In the genomic region with DNA sequence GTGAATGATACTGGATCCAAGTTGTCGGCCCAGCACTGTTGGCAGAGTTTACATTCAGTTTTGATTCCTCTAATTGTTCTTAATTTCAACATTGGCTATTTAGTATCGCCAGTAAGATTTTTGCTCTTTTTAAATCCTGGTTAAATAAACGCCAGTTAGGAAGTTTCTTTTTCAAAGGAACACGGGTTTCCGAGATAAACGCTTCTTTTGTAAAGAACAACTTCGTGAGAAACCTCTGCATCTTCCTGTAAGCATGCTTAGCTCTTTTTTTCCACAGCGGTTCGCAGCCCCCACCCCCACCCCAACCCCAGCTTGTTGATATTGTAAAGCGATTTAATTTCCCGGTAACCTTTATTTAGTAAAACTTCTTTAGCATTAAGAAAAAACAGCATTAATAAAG, we compare ENCODE assay signal across 8 mouse cellular contexts. TPM values are rescaled to one million over a fixed set of nuclear protein-coding genes. Genes with fewer than 3 reads are reported as not detected.
DNase-seq lines count a peak whose midpoint lies in the region; ATAC-seq and TF ChIP-seq lines count a peak whose summit lies in the region.
"Had no signal": no experiment of that assay in that cellular context is flagged by ENCODE, and none has a peak within 500 bp of the region (broad histone marks: within the 10 kb centered on the region; RNA-seq: fewer than 3 reads in every experiment).

No protein-coding gene starts in this region.

- peak overlapping the region; percentile 87 for H3K9ac ChIP-seq in lung, embryonic 14.5 days
- H3K9ac ChIP-seq in forebrain, embryonic 13.5 days, result peak overlapping the region; percentile 95
- peak overlapping the region; percentile 39; the same call in 1 of the 2 replicates for H3K9ac ChIP-seq in limb, embryonic 13.5 days
- H3K9ac ChIP-seq in stomach, embryonic 14.5 days (replicated peaks; ENCODE audit: low read depth, low read length), result peak overlapping the region; percentile 87

- no peak for TF ChIP-seq POLR2A in cerebellum, adult 2 months (IDR thresholded peaks at IDR 0.05; ENCODE audit: borderline replicate concordance, insufficient read depth, low read length)

- peak overlapping the region; percentile 70 for H3K4me3 ChIP-seq in lung, embryonic 14.5 days (ENCODE audit: low read depth, low read length)
- H3K4me3 ChIP-seq in forebrain, embryonic 13.5 days, result peak overlapping the region; percentile 91
- peak overlapping the region; percentile 47 for H3K4me3 ChIP-seq in limb, embryonic 13.5 days
- H3K4me3 ChIP-seq in stomach, embryonic 14.5 days (ENCODE audit: low read depth, low read length), result peak overlapping the region; percentile 83
- H3K4me3 ChIP-seq in cerebellum, adult 2 months (replicated peaks; ENCODE audit: insufficient read depth, low read depth, low read length), result no peak overlapping the region

- no peaks in the 10 kb centered on the region for H3K9me3 ChIP-seq in lung, embryonic 14.5 days (ENCODE audit: low read depth, low read length)
- H3K9me3 ChIP-seq in forebrain, embryonic 13.5 days (replicated peaks), result no peaks in the 10 kb centered on the region
- H3K9me3 ChIP-seq in limb, embryonic 13.5 days, result no peaks in the 10 kb centered on the region
- H3K9me3 ChIP-seq in stomach, embryonic 14.5 days (ENCODE audit: control insufficient read depth, low read depth, low read length), result no peaks in the 10 kb centered on the region

- no peaks in the 10 kb centered on the region for H3K4me1 ChIP-seq in lung, embryonic 14.5 days (ENCODE audit: insufficient read depth)
- H3K4me1 ChIP-seq in forebrain, embryonic 13.5 days, result peaks cover 24% of the 10 kb centered on the region
- peaks cover 31% of the 10 kb centered on the region for H3K4me1 ChIP-seq in limb, embryonic 13.5 days
- no peaks in the 10 kb centered on the region for H3K4me1 ChIP-seq in stomach, embryonic 14.5 days (ENCODE audit: control insufficient read depth, insufficient read depth, low read length)
- H3K4me1 ChIP-seq in cerebellum, adult 2 months (ENCODE audit: control insufficient read depth, insufficient read depth, low read length), result 0 out of 2 replicates have a peak, but pooled peaks cover 2% of the 10 kb centered on the region

- TF ChIP-seq CTCF in lung, embryonic 14.5 days (IDR thresholded peaks at IDR 0.05; ENCODE audit: low read depth), result no peak
- TF ChIP-seq CTCF in cerebellum, adult 2 months (IDR thresholded peaks at IDR 0.05; ENCODE audit: borderline replicate concordance, insufficient read depth, low read depth, low read length), result no peak

- DNase-seq in lung, embryonic 14.5 days, result no peak
- DNase-seq in lung, postnatal 14 days, result no peak
- DNase-seq in cerebellum, adult 2 months, result no peak
- no peak for DNase-seq in frontal cortex, postnatal 36 days (ENCODE audit: low spot score in 2 of 2)
- DNase-seq: thymus, postnatal 36 days had no signal

- ATAC-seq in lung, embryonic 14.5 days (ENCODE audit: insufficient read depth), result no peak
- no peak for ATAC-seq in forebrain, embryonic 13.5 days
- no peak for ATAC-seq in limb, embryonic 13.5 days (ENCODE audit: low FRiP score, low read depth)
- no peak for ATAC-seq in stomach, embryonic 14.5 days (ENCODE audit: insufficient number of reproducible peaks, insufficient read depth, low FRiP score, low read depth)

- no peaks in the 10 kb centered on the region for H3K36me3 ChIP-seq in lung, embryonic 14.5 days (ENCODE audit: insufficient read depth)
- no peaks in the 10 kb centered on the region for H3K36me3 ChIP-seq in forebrain, embryonic 13.5 days (ENCODE audit: poor library complexity, severe bottlenecking)
- H3K36me3 ChIP-seq in limb, embryonic 13.5 days, result no peaks in the 10 kb centered on the region
- no peaks in the 10 kb centered on the region for H3K36me3 ChIP-seq in stomach, embryonic 14.5 days (ENCODE audit: control insufficient read depth, insufficient read depth, low read length)

- WGBS in lung, embryonic 14.5 days, result 16% methylated on average over 11 of the region's 11 CpGs
- 1% methylated on average over 11 of the region's 11 CpGs for WGBS in forebrain, embryonic 13.5 days
- WGBS in limb, embryonic 13.5 days, result 3% methylated on average over 11 of the region's 11 CpGs
- WGBS in stomach, embryonic 14.5 days, result 7% methylated on average over 11 of the region's 11 CpGs
- 15% methylated on average over 11 of the region's 11 CpGs for WGBS in cerebellum, adult 2 months

- H3K27me3 ChIP-seq in lung, embryonic 14.5 days (ENCODE audit: insufficient read depth, low read length), result peaks cover 19% of the 10 kb centered on the region; the same call in 1 of the 2 replicates
- H3K27me3 ChIP-seq in forebrain, embryonic 13.5 days, result peaks cover 3% of the 10 kb centered on the region; the same call in 1 of the 2 replicates
- H3K27me3 ChIP-seq in limb, embryonic 13.5 days, result peaks cover 80% of the 10 kb centered on the region
- H3K27me3 ChIP-seq in stomach, embryonic 14.5 days (ENCODE audit: control insufficient read depth, insufficient read depth, low read length), result no peaks in the 10 kb centered on the region
- H3K27me3 ChIP-seq in cerebellum, adult 2 months (ENCODE audit: control insufficient read depth, insufficient read depth, low read length), result peaks cover 19% of the 10 kb centered on the region; the same call in 1 of the 2 replicates

- peak overlapping the region; percentile 85; the same call in 1 of the 2 replicates for H3K27ac ChIP-seq in lung, embryonic 14.5 days (ENCODE audit: low read depth)
- peak overlapping the region; percentile 98 for H3K27ac ChIP-seq in forebrain, embryonic 13.5 days
- no peak overlapping the region for H3K27ac ChIP-seq in limb, embryonic 13.5 days
- peak overlapping the region; percentile 100 for H3K27ac ChIP-seq in stomach, embryonic 14.5 days (ENCODE audit: low read length)
- H3K27ac ChIP-seq in cerebellum, adult 2 months (ENCODE audit: insufficient read depth, low read length), result no peak overlapping the region

- peak overlapping the region; percentile 83 for H3K4me2 ChIP-seq in lung, embryonic 14.5 days
- H3K4me2 ChIP-seq in forebrain, embryonic 13.5 days, result peak overlapping the region; percentile 86
- H3K4me2 ChIP-seq in limb, embryonic 13.5 days (replicated peaks), result peak overlapping the region; percentile 78
- H3K4me2 ChIP-seq in stomach, embryonic 14.5 days (replicated peaks; ENCODE audit: low read depth, low read length), result peak overlapping the region; percentile 59

RNA-seq across cellular contexts. Expression of a gene that starts 2.8 kb away (rescaled TPM):
- polyA plus RNA-seq in lung, embryonic 14.5 days (2014; fragmentation: Nextera tagmentation; extraction: Ambion mirVana), result 31.4 and 33.1 TPM in 2 replicates
- polyA plus RNA-seq in forebrain, embryonic 13.5 days (2015; fragmentation: Nextera tagmentation; extraction: Ambion mirVana), result 128 and 130 TPM in 2 replicates
- 16.1 and 18.6 TPM in 2 replicates for polyA plus RNA-seq in limb, embryonic 13.5 days (2015; fragmentation: Nextera tagmentation; extraction: Ambion mirVana)
- 85.0 and 86.3 TPM in 2 replicates for polyA plus RNA-seq in stomach, embryonic 14.5 days (2014; fragmentation: Nextera tagmentation; extraction: Ambion mirVana)
- polyA plus RNA-seq in cerebellum, adult 2 months (2012; rRNA removed), result 36.4 and 58.7 TPM in 2 replicates

Comparison
In these comparisons a context has a peak if more than half of its experiments do, and no peak if none do; other contexts are left out.
1. H3K27ac ChIP-seq: peak in lung, embryonic 14.5 days (single experiment), forebrain, embryonic 13.5 days (single experiment) and stomach, embryonic 14.5 days (single experiment); none in limb, embryonic 13.5 days (single experiment) and cerebellum, adult 2 months (single experiment).
2. H3K9ac ChIP-seq: peak in every context shown above with its lines; median percentile 95 in forebrain, embryonic 13.5 days; 87 in lung, embryonic 14.5 days; 87 in stomach, embryonic 14.5 days; 39 in limb, embryonic 13.5 days.
3. Peak in every context shown above with its lines, with median percentiles within 50 percentile points of each other: H3K4me2 ChIP-seq.